Mouse (Mus musculus) olfactory bulb, adult 2 months (tissue): Measurements from ENCODE around the gene Sdhc.

Source experiments
- CTCF ChIP-seq: fragments of 200-500 bp; IDR thresholded peaks from 2 replicates; pipeline ENCODE4 v1.5.1; 2012; ENCODE audit warnings: low read depth, mild to moderate bottlenecking, low read length, moderate library complexity; ENCODE audit not compliant: insufficient read depth
- POLR2A ChIP-seq: fragments of 200-500 bp; IDR thresholded peaks from 2 replicates; pipeline ENCODE4 v1.6.1; 2012; ENCODE audit warnings: mild to moderate bottlenecking, low read depth, low read length, moderate library complexity; ENCODE audit not compliant: insufficient read depth

DNA sequence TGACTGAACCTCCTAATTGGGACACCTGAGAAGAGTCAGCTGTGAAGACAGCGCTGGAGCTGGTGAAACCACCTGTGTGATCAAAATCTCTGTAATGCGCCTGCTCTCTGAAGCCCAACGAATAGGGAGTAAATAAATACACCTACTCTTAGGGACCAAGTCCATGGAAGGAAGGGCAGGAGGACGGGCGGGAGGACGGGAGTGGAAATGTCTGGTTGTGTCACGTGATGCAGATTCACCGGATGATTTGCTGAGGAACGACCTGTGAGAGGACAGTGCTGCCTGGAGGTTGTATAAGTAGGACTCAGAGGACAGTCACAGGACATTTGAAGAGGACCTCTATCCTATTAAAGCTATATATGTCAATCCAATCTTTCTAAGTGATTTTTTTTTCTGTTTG, 40.8 kb downstream of the Sdhc start:
- TF ChIP-seq CTCF (no peak), POLR2A (no peak)
